Mouse (Mus musculus): Measurements from ENCODE around the gene Tada2b. TPM values are rescaled to one million over a fixed set of nuclear protein-coding genes. Genes with fewer than 3 reads are reported as not detected.
A peak's percentile ranks its signal among the peaks of the same experiment; 100 is the strongest.

Gene Tada2b
- total and polyA plus RNA-seq, 3 experiments, result 8.5 to 16.9 (median 13.5) TPM

- no peaks in the 10 kb centered on the region for H3K27me3 ChIP-seq (ENCODE audit: control insufficient read depth, insufficient read depth, low read length)
- no peaks in the 10 kb centered on the region for H3K36me3 ChIP-seq (ENCODE audit: control insufficient read depth, insufficient read depth, low read length)
- H3K79me2 ChIP-seq (replicated peaks; ENCODE audit: control insufficient read depth, insufficient read depth, low read length), result no peaks in the 10 kb centered on the region
- no peak overlapping the region for H3K27ac ChIP-seq
- peak in 1 of 2 experiments; percentile 43 for DNase-seq
- no peaks in the 10 kb centered on the region for H3K4me1 ChIP-seq (ENCODE audit: control insufficient read depth, insufficient read depth, low read length)
- WGBS, result 69% methylated on average over 1 of the region's 1 CpGs
- TF ChIP-seq POLR2A (IDR thresholded peaks at IDR 0.05; ENCODE audit: insufficient read depth, low read depth, low read length) (no peak), CTCF (IDR thresholded peaks at IDR 0.05) (no peak), EP300 (IDR thresholded peaks at IDR 0.05; ENCODE audit: insufficient read depth, low read depth, low read length) (no peak)
- H3K9ac ChIP-seq (ENCODE audit: low read depth, low read length), result no peak overlapping the region
- no peak overlapping the region for H3K4me3 ChIP-seq
- intact Hi-C loops (cut with DNase I), result no loop called here
Measured at GRCm38 (mm10) chr5:36515126-36515525, 31.0 kb upstream of the Tada2b start.

- 97% methylated on average over 2 of the region's 2 CpGs for WGBS
- no peak for TF ChIP-seq EP300 (IDR thresholded peaks at IDR 0.05; ENCODE audit: insufficient read depth, low read depth, low read length)
- no peak for TF ChIP-seq CTCF (IDR thresholded peaks at IDR 0.05)
- no peak for TF ChIP-seq POLR2A (IDR thresholded peaks at IDR 0.05; ENCODE audit: insufficient read depth, low read depth, low read length)
- Histone ChIP-seq H3K27me3 (ENCODE audit: control insufficient read depth, insufficient read depth, low read length) (no peaks in the 10 kb centered on the region), H3K4me1 (ENCODE audit: control insufficient read depth, insufficient read depth, low read length) (no peaks in the 10 kb centered on the region), H3K79me2 (replicated peaks; ENCODE audit: control insufficient read depth, insufficient read depth, low read length) (no peaks in the 10 kb centered on the region), H3K4me3 (no peak overlapping the region), H3K36me3 (ENCODE audit: control insufficient read depth, insufficient read depth, low read length) (no peaks in the 10 kb centered on the region), H3K27ac (no peak overlapping the region), H3K9ac (ENCODE audit: low read depth, low read length) (no peak overlapping the region)
- intact Hi-C loops (cut with DNase I), result no loop called here
- DNase-seq, result no peak
Measured at GRCm38 (mm10) chr5:36510956-36511355, 26.9 kb upstream of the Tada2b start.

- intact Hi-C loops (cut with DNase I), result no loop called here
- no peak overlapping the region for H3K4me3 ChIP-seq
- no peak overlapping the region for H3K9ac ChIP-seq (ENCODE audit: low read depth, low read length)
- H3K79me2 ChIP-seq (replicated peaks; ENCODE audit: control insufficient read depth, insufficient read depth, low read length), result no peaks in the 10 kb centered on the region
- no peaks in the 10 kb centered on the region for H3K36me3 ChIP-seq (ENCODE audit: control insufficient read depth, insufficient read depth, low read length)
- TF ChIP-seq EP300 (IDR thresholded peaks at IDR 0.05; ENCODE audit: insufficient read depth, low read depth, low read length), result no peak
- no peak for TF ChIP-seq CTCF (IDR thresholded peaks at IDR 0.05)
- no peak for TF ChIP-seq POLR2A (IDR thresholded peaks at IDR 0.05; ENCODE audit: insufficient read depth, low read depth, low read length)
- H3K4me1 ChIP-seq (ENCODE audit: control insufficient read depth, insufficient read depth, low read length), result no peaks in the 10 kb centered on the region
- no peak for DNase-seq
- no peaks in the 10 kb centered on the region for H3K27me3 ChIP-seq (ENCODE audit: control insufficient read depth, insufficient read depth, low read length)
- H3K27ac ChIP-seq, result no peak overlapping the region
- WGBS, result 94% methylated on average over 10 of the region's 10 CpGs
Measured at GRCm38 (mm10) chr5:36508351-36508750, 24.3 kb upstream of the Tada2b start.

GRCm38 (mm10) chr5:36505643-36506042 lies 21.6 kb upstream of the Tada2b start:
- Histone ChIP-seq H3K27me3 (ENCODE audit: control insufficient read depth, insufficient read depth, low read length) (no peaks in the 10 kb centered on the region), H3K79me2 (replicated peaks; ENCODE audit: control insufficient read depth, insufficient read depth, low read length) (no peaks in the 10 kb centered on the region), H3K4me1 (ENCODE audit: control insufficient read depth, insufficient read depth, low read length) (no peaks in the 10 kb centered on the region), H3K9ac (ENCODE audit: low read depth, low read length) (no peak overlapping the region), H3K4me3 (no peak overlapping the region), H3K36me3 (ENCODE audit: control insufficient read depth, insufficient read depth, low read length) (no peaks in the 10 kb centered on the region), H3K27ac (no peak overlapping the region)
- WGBS, result 88% methylated on average over 5 of the region's 5 CpGs
- DNase-seq, result no peak
- intact Hi-C loops (cut with DNase I), result no loop called here
- TF ChIP-seq CTCF (IDR thresholded peaks at IDR 0.05) (no peak), EP300 (IDR thresholded peaks at IDR 0.05; ENCODE audit: insufficient read depth, low read depth, low read length) (no peak), POLR2A (IDR thresholded peaks at IDR 0.05; ENCODE audit: insufficient read depth, low read depth, low read length) (no peak)

- Histone ChIP-seq H3K4me3 (no peak overlapping the region), H3K4me1 (ENCODE audit: control insufficient read depth, insufficient read depth, low read length) (no peaks in the 10 kb centered on the region), H3K36me3 (ENCODE audit: control insufficient read depth, insufficient read depth, low read length) (no peaks in the 10 kb centered on the region), H3K9ac (ENCODE audit: low read depth, low read length) (no peak overlapping the region), H3K79me2 (replicated peaks; ENCODE audit: control insufficient read depth, insufficient read depth, low read length) (no peaks in the 10 kb centered on the region), H3K27me3 (ENCODE audit: control insufficient read depth, insufficient read depth, low read length) (no peaks in the 10 kb centered on the region), H3K27ac (no peak overlapping the region)
- DNase-seq, result no peak
- 88% methylated on average over 7 of the region's 7 CpGs for WGBS
- TF ChIP-seq EP300 (IDR thresholded peaks at IDR 0.05; ENCODE audit: insufficient read depth, low read depth, low read length), result no peak
- no peak for TF ChIP-seq CTCF (IDR thresholded peaks at IDR 0.05)
- intact Hi-C loops (cut with DNase I), result no loop called here
Measured at GRCm38 (mm10) chr5:36505235-36505634, 21.1 kb upstream of the Tada2b start.

GRCm38 (mm10) chr5:36494709-36495108 lies 10.6 kb upstream of the Tada2b start:
- Histone ChIP-seq H3K79me2 (replicated peaks; ENCODE audit: control insufficient read depth, insufficient read depth, low read length) (no peaks in the 10 kb centered on the region), H3K27me3 (ENCODE audit: control insufficient read depth, insufficient read depth, low read length) (no peaks in the 10 kb centered on the region), H3K36me3 (ENCODE audit: control insufficient read depth, insufficient read depth, low read length) (no peaks in the 10 kb centered on the region), H3K4me3 (no peak overlapping the region), H3K27ac (no peak overlapping the region), H3K4me1 (ENCODE audit: control insufficient read depth, insufficient read depth, low read length) (no peaks in the 10 kb centered on the region), H3K9ac (ENCODE audit: low read depth, low read length) (no peak overlapping the region)
- 95% methylated on average over 9 of the region's 9 CpGs for WGBS
- intact Hi-C loops (cut with DNase I), result no loop called here
- TF ChIP-seq EP300 (IDR thresholded peaks at IDR 0.05; ENCODE audit: insufficient read depth, low read depth, low read length) (no peak), CTCF (IDR thresholded peaks at IDR 0.05) (no peak), POLR2A (IDR thresholded peaks at IDR 0.05; ENCODE audit: insufficient read depth, low read depth, low read length) (no peak)
- no peak for DNase-seq
